Mouse (Mus musculus) lung, postnatal 25 days (tissue): Measurements from ENCODE around the gene Fam234a.
"Not testable (repeated sequence)": the region's sequence is repeated elsewhere in the genome, so short reads cannot be mapped to it uniquely, and the experiment has no call there.

Experiments used
- DNase-seq: peaks from one replicate; pipeline ENCODE4 v3.0.0; 2022; ENCODE audit warnings: low spot score

Gene Fam234a

GRCm38 (mm10) chr17:26234386-26234785, 9.7 kb downstream of the Fam234a start:
- DNase-seq = no peak

- DNase-seq = no peak
These were observed 11.2 kb downstream of the Fam234a start for GRCm38 (mm10) chr17:26232863-26233262.

- no peak for DNase-seq
These were observed 12.9 kb downstream of the Fam234a start for GRCm38 (mm10) chr17:26231156-26231555.

- DNase-seq = no peak
These were observed 14.3 kb downstream of the Fam234a start for GRCm38 (mm10) chr17:26229776-26230175.

- peak; percentile 80 for DNase-seq
These were observed 18.9 kb downstream of the Fam234a start for GRCm38 (mm10) chr17:26225150-26225549.

- DNase-seq = no peak
These were observed 22.5 kb downstream of the Fam234a start for GRCm38 (mm10) chr17:26221508-26221907.

GRCm38 (mm10) chr17:26212681-26213080, 31.4 kb downstream of the Fam234a start:
- DNase-seq = no peak

- no peak for DNase-seq
These were observed 31.8 kb downstream of the Fam234a start for GRCm38 (mm10) chr17:26212241-26212640.

- DNase-seq = no peak
These were observed 36.4 kb downstream of the Fam234a start, which contains the start of gene Arhgdig for GRCm38 (mm10) chr17:26207686-26208085. Gene Arhgdig, minus strand, starts transcription at chr17:26207786.

- no peak for DNase-seq
These were observed 37.6 kb downstream of the Fam234a start for GRCm38 (mm10) chr17:26206392-26206791.

GRCm38 (mm10) chr17:26204766-26205165, 39.3 kb downstream of the Fam234a start:
- no peak for DNase-seq

- peak; percentile 36 for DNase-seq
These were observed 40.7 kb downstream of the Fam234a start for GRCm38 (mm10) chr17:26203321-26203811.

- peak; percentile 43 for DNase-seq
These were observed 41.3 kb downstream of the Fam234a start, which contains the start of gene Rgs11 for GRCm38 (mm10) chr17:26202737-26203136. Gene Rgs11, plus strand, starts transcription at chr17:26202951.

GRCm38 (mm10) chr17:26201998-26202397, 42.0 kb downstream of the Fam234a start:
- no peak for DNase-seq

GRCm38 (mm10) chr17:26200831-26201705, 43.0 kb downstream of the Fam234a start:
- no peak for DNase-seq

- no peak for DNase-seq
These were observed 45.1 kb downstream of the Fam234a start, which contains the start of gene Pdia2 for GRCm38 (mm10) chr17:26198892-26199291. Gene Pdia2, minus strand, starts transcription at chr17:26199087.

- DNase-seq = no peak
These were observed 51.4 kb downstream of the Fam234a start for GRCm38 (mm10) chr17:26192481-26193190.

- DNase-seq = not testable (repeated sequence)
These were observed 52.6 kb downstream of the Fam234a start for GRCm38 (mm10) chr17:26191486-26191885.

GRCm38 (mm10) chr17:26188091-26188805, 55.8 kb downstream of the Fam234a start:
- no peak for DNase-seq

GRCm38 (mm10) chr17:26187592-26187991, 56.5 kb downstream of the Fam234a start:
- no peak for DNase-seq

GRCm38 (mm10) chr17:26181179-26181578, 62.9 kb downstream of the Fam234a start:
- DNase-seq = no peak

GRCm38 (mm10) chr17:26178611-26179010, 65.4 kb downstream of the Fam234a start:
- DNase-seq = no peak
